Mouse (Mus musculus) right cerebral cortex, postnatal 10 days (tissue): Measurements from ENCODE around the gene Prss3.
"Not testable (repeated sequence)": the region's sequence is repeated elsewhere in the genome, so short reads cannot be mapped to it uniquely, and the experiment has no call there.

ENCODE experiments used
- DNase-seq, 2 experiments: peaks; one replicate each; pipeline ENCODE4 v3.0.0; 2021; ENCODE audit warnings: low spot score in 2 of 2

Gene Prss3

DNA sequence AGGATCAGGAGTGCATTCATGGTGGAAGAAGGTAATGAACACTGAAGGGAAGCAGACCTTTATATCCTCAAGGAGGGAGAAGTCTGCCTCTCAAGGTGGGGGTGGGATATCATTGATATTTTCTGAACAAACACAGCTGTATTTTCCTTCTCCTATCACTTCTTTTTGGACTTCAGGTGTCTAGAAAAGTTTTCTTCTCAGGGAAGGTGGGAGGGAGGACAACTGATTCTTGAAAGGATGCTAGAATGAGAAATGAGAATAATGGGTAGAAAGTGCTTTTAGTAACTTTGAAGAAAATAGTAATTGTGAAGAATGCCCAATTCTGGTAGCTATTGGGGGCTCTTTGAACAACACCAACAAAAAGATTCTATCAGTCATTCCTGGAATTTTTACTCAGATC, at the start of gene Prss3:
Gene Prss3 (minus strand): TSS at position 101 of the 400 bp plus-strand sequence.
- DNase-seq, result not testable (repeated sequence)

DNA sequence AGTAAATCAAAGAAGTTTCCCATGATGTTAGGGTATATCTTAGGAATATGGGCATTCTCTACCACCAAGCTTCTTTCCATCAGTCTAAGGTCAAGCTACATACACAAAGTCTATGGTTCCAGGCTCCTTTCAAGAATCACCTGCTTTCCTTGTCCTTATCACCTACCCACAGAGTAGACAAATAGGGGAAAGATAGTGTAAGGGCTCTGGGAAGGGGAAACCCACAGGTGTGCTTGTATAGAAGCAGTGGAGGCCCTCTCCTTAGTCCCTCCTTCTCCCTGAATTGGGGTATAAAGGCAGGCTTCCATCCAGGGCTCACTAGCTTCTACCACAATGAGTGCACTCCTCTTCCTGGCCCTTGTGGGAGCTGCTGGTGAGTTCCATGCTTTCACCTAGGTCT, 14.6 kb upstream of the Prss3 start, which contains the start of gene Gm5771:
Gene Gm5771 (plus strand): TSS at position 301 of the 400 bp plus-strand sequence.
- not testable (repeated sequence) for DNase-seq

DNA sequence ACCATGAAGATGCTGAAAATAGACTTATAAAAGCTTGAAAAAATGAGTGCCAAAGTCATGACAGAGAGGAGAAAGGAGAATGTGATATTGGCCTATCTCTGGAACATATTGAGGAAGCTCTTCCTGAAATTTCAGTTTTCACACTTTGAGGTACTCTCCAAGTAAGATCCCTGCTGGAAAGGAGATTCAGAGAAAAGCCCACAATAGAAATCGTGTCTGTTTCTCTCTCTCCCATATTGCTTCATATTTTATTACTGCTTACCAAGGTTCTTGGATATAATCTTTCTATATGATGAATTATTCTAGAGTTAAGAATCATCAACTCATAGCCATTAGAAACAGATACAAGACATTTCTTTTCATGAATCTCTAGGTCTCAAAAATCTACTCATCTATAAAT, 14.2 kb upstream of the Prss3 start:
- not testable (repeated sequence) for DNase-seq

DNA sequence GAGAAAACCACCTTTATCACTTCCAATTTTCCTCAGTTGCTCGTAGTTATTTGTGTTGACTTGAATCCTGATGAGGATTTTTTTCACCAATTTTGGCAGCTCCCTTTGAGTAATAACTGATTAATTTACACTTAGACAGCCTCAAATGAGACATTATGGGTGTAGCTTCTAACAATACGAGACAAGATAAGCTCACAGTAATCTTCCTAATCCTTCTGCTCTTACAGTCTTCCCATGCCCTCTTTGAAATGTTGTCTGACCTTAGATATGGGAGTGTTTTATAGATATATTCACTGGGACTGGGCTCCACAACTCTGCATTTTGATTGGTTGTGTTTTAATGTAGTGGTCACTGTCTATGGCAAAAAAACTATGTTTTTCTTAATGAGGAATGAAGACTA, 9.3 kb upstream of the Prss3 start:
- no peak for DNase-seq

DNA sequence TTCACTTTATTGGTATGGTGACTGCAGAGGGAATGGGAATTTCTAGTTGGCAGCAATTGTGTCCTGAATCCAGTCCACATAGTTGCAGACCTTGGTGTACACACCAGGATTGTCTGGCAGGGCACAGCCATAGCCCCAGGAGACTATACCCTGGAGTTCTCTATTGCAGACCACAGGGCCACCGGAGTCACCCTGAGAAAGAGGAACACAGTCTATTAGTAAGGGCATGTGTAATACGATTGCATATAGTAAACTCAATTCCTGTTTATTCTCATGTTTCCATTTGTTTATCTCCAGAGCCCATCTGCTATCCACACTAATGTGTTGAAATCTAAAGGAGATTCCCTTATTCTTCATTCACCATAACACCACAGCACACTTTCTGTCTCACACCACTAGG, 3.7 kb downstream of the Prss3 start:
- DNase-seq, result not testable (repeated sequence)

DNA sequence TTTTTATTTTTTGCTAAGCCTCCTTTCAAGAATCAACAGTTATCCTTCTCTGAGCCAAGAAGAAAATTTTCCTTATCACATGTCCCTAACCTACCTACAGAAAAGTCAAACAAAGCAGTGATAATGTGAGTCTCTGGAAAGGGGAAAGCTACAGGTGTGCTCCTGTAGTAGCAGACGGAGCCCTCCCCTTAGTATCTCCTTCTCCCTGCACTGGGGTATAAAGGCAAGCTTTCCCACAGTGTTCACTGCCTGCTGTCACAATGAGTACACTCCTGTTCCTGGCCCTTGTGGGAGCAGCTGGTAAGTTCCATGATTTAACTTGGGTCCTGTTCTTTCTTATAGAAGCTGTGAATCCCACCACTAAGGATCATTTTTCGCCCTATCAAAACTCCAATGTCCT, 23.5 kb downstream of the Prss3 start, which contains the start of gene Try10:
Gene Try10 (plus strand): TSS at position 174 of the 400 bp plus-strand sequence.
- no peak for DNase-seq
